Mouse (Mus musculus): ENCODE measurements around the gene Serpina1a.
"Not testable (repeated sequence)": the region's sequence is repeated elsewhere in the genome, so short reads cannot be mapped to it uniquely, and the experiment has no call there.

Serpina1a gene

GRCm38 (mm10) chr12:103863101-103863974 is at the start of gene Serpina1a:
TSS of gene Serpina1a (minus strand) at chr12:103863562.
- not testable (repeated sequence) for DNase-seq (ENCODE audit: low spot score in 2 of 2)

- DNase-seq (ENCODE audit: low spot score in 2 of 2): not testable (repeated sequence)
Observed at GRCm38 (mm10) chr12:103909181-103909580, 45.8 kb upstream of the Serpina1a start.

GRCm38 (mm10) chr12:103907746-103908145 is 44.4 kb upstream of the Serpina1a start:
- DNase-seq (ENCODE audit: low spot score in 2 of 2): not testable (repeated sequence)

- not testable (repeated sequence) for DNase-seq (ENCODE audit: low spot score in 2 of 2)
Observed at GRCm38 (mm10) chr12:103904837-103905340, 41.5 kb upstream of the Serpina1a start, which contains the start of gene Serpina1c. TSS of gene Serpina1c (minus strand) at chr12:103904887.

GRCm38 (mm10) chr12:103901929-103902328 is 38.6 kb upstream of the Serpina1a start:
- DNase-seq (ENCODE audit: low spot score in 2 of 2): not testable (repeated sequence)

- not testable (repeated sequence) for DNase-seq (ENCODE audit: low spot score in 2 of 2)
Observed at GRCm38 (mm10) chr12:103866873-103867272, 3.5 kb upstream of the Serpina1a start.

- DNase-seq (ENCODE audit: low spot score in 2 of 2): no peak
Observed at GRCm38 (mm10) chr12:103860976-103861375, 2.4 kb downstream of the Serpina1a start.

- DNase-seq (ENCODE audit: low spot score in 2 of 2): not testable (repeated sequence)
Observed at GRCm38 (mm10) chr12:103860571-103860970, 2.8 kb downstream of the Serpina1a start.

- not testable (repeated sequence) for DNase-seq (ENCODE audit: low spot score in 2 of 2)
Observed at GRCm38 (mm10) chr12:103859584-103859983, 3.8 kb downstream of the Serpina1a start.

- not testable (repeated sequence) for DNase-seq (ENCODE audit: low spot score in 2 of 2)
Observed at GRCm38 (mm10) chr12:103853032-103853431, 10.3 kb downstream of the Serpina1a start.

- DNase-seq (ENCODE audit: low spot score in 2 of 2): not testable (repeated sequence)
Observed at GRCm38 (mm10) chr12:103830273-103830672, 33.1 kb downstream of the Serpina1a start, which contains the start of gene Serpina1b. TSS of gene Serpina1b (minus strand) at chr12:103830373.

GRCm38 (mm10) chr12:103827661-103828372 is 35.5 kb downstream of the Serpina1a start:
- not testable (repeated sequence) for DNase-seq (ENCODE audit: low spot score in 2 of 2)

GRCm38 (mm10) chr12:103823826-103824225 is 39.5 kb downstream of the Serpina1a start:
- DNase-seq (ENCODE audit: low spot score in 2 of 2): not testable (repeated sequence)

Measured in frontal cortex, postnatal 36 days (tissue).